Mouse (Mus musculus): ENCODE data around the gene Dab2. TPM values are rescaled to one million over a fixed set of nuclear protein-coding genes. Genes with fewer than 3 reads are reported as not detected.

The Dab2 gene
- polyA plus RNA-seq, 1 experiment from 2014 or later: 16.1 TPM

- Histone ChIP-seq H3K36me3 (ENCODE audit: control insufficient read depth, insufficient read depth, low read length) (no peaks in the 10 kb centered on the region), H3K9ac (ENCODE audit: low read length) (0 out of 2 replicates have a peak overlapping the region, but pooled peaks have one; percentile 13), H3K4me3 (ENCODE audit: low read depth, low read length) (no peak overlapping the region), H3K4me2 (replicated peaks; ENCODE audit: low read depth) (peak overlapping the region; percentile 31; the same call in 1 of the 2 replicates), H3K27me3 (ENCODE audit: control insufficient read depth, insufficient read depth, low read length) (no peaks in the 10 kb centered on the region), H3K4me1 (replicated peaks; ENCODE audit: control insufficient read depth, insufficient read depth) (no peaks in the 10 kb centered on the region), H3K9me3 (ENCODE audit: control insufficient read depth, low read length) (no peaks in the 10 kb centered on the region), H3K27ac (replicated peaks) (no peak overlapping the region)
- no peak for DNase-seq (ENCODE audit: low spot score)
- ATAC-seq (ENCODE audit: low FRiP score, low TSS enrichment): no peak
- WGBS: 10% methylated on average over 6 of the region's 6 CpGs
- TF ChIP-seq CTCF (IDR thresholded peaks at IDR 0.05; ENCODE audit: low read depth): no peak
- no peak for TF ChIP-seq EP300 (optimal IDR thresholded peaks at IDR 0.05)
These were observed 84.4 kb downstream of the Dab2 start for GRCm38 (mm10) chr15:6384027-6384426.

GRCm38 (mm10) chr15:6385241-6385640 is 85.7 kb downstream of the Dab2 start:
- Histone ChIP-seq H3K4me3 (ENCODE audit: low read depth, low read length) (no peak overlapping the region), H3K4me1 (replicated peaks; ENCODE audit: control insufficient read depth, insufficient read depth) (no peaks in the 10 kb centered on the region), H3K36me3 (ENCODE audit: control insufficient read depth, insufficient read depth, low read length) (no peaks in the 10 kb centered on the region), H3K9ac (ENCODE audit: low read length) (no peak overlapping the region), H3K4me2 (replicated peaks; ENCODE audit: low read depth) (no peak overlapping the region), H3K27me3 (ENCODE audit: control insufficient read depth, insufficient read depth, low read length) (no peaks in the 10 kb centered on the region), H3K9me3 (ENCODE audit: control insufficient read depth, low read length) (no peaks in the 10 kb centered on the region), H3K27ac (replicated peaks) (no peak overlapping the region)
- 44% methylated on average over 1 of the region's 1 CpGs for WGBS
- no peak for DNase-seq (ENCODE audit: low spot score)
- no peak for ATAC-seq (ENCODE audit: low FRiP score, low TSS enrichment)
- TF ChIP-seq EP300 (optimal IDR thresholded peaks at IDR 0.05) (no peak), CTCF (IDR thresholded peaks at IDR 0.05; ENCODE audit: low read depth) (no peak)

- peak overlapping the region; percentile 45; the same call in 1 of the 2 replicates for H3K27ac ChIP-seq (replicated peaks)
- peak overlapping the region; percentile 56 for H3K9ac ChIP-seq (ENCODE audit: low read length)
- H3K4me3 ChIP-seq (ENCODE audit: low read depth, low read length): peak overlapping the region; percentile 51
- H3K27me3 ChIP-seq (ENCODE audit: control insufficient read depth, insufficient read depth, low read length): no peaks in the 10 kb centered on the region
- ATAC-seq (ENCODE audit: low FRiP score, low TSS enrichment): peak; percentile 86
- H3K4me2 ChIP-seq (replicated peaks; ENCODE audit: low read depth): peak overlapping the region; percentile 65
- H3K4me1 ChIP-seq (replicated peaks; ENCODE audit: control insufficient read depth, insufficient read depth): no peaks in the 10 kb centered on the region
- no peaks in the 10 kb centered on the region for H3K9me3 ChIP-seq (ENCODE audit: control insufficient read depth, low read length)
- TF ChIP-seq CTCF (IDR thresholded peaks at IDR 0.05; ENCODE audit: low read depth) (peak; percentile 75), EP300 (optimal IDR thresholded peaks at IDR 0.05) (peak; percentile 26)
- DNase-seq (ENCODE audit: low spot score): peak; percentile 66
- no peaks in the 10 kb centered on the region for H3K36me3 ChIP-seq (ENCODE audit: control insufficient read depth, insufficient read depth, low read length)
- WGBS: 2% methylated on average over 49 of the region's 49 CpGs
These were observed 86.8 kb downstream of the Dab2 start for GRCm38 (mm10) chr15:6386159-6386951.

GRCm38 (mm10) chr15:6386961-6387728 is 87.6 kb downstream of the Dab2 start:
- H3K36me3 ChIP-seq (ENCODE audit: control insufficient read depth, insufficient read depth, low read length): no peaks in the 10 kb centered on the region
- peak overlapping the region; percentile 65 for H3K4me2 ChIP-seq (replicated peaks; ENCODE audit: low read depth)
- 0 out of 2 replicates have a peak overlapping the region, but pooled peaks have one; percentile 45 for H3K27ac ChIP-seq (replicated peaks)
- ATAC-seq (ENCODE audit: low FRiP score, low TSS enrichment): no peak
- WGBS: 9% methylated on average over 19 of the region's 19 CpGs
- no peak for DNase-seq (ENCODE audit: low spot score)
- peak overlapping the region; percentile 51 for H3K4me3 ChIP-seq (ENCODE audit: low read depth, low read length)
- peak overlapping the region; percentile 56 for H3K9ac ChIP-seq (ENCODE audit: low read length)
- TF ChIP-seq CTCF (IDR thresholded peaks at IDR 0.05; ENCODE audit: low read depth): no peak
- no peak for TF ChIP-seq EP300 (optimal IDR thresholded peaks at IDR 0.05)
- H3K9me3 ChIP-seq (ENCODE audit: control insufficient read depth, low read length): no peaks in the 10 kb centered on the region
- H3K4me1 ChIP-seq (replicated peaks; ENCODE audit: control insufficient read depth, insufficient read depth): no peaks in the 10 kb centered on the region
- no peaks in the 10 kb centered on the region for H3K27me3 ChIP-seq (ENCODE audit: control insufficient read depth, insufficient read depth, low read length)

- DNase-seq (ENCODE audit: low spot score): no peak
- peak overlapping the region; percentile 4; the same call in 1 of the 2 replicates for H3K27ac ChIP-seq (replicated peaks)
- no peaks in the 10 kb centered on the region for H3K9me3 ChIP-seq (ENCODE audit: control insufficient read depth, low read length)
- no peaks in the 10 kb centered on the region for H3K27me3 ChIP-seq (ENCODE audit: control insufficient read depth, insufficient read depth, low read length)
- no peak for TF ChIP-seq CTCF (IDR thresholded peaks at IDR 0.05; ENCODE audit: low read depth)
- no peak for TF ChIP-seq EP300 (optimal IDR thresholded peaks at IDR 0.05)
- H3K4me1 ChIP-seq (replicated peaks; ENCODE audit: control insufficient read depth, insufficient read depth): no peaks in the 10 kb centered on the region
- peak overlapping the region; percentile 56 for H3K9ac ChIP-seq (ENCODE audit: low read length)
- 10% methylated on average over 6 of the region's 6 CpGs for WGBS
- peak overlapping the region; percentile 65 for H3K4me2 ChIP-seq (replicated peaks; ENCODE audit: low read depth)
- H3K36me3 ChIP-seq (ENCODE audit: control insufficient read depth, insufficient read depth, low read length): no peaks in the 10 kb centered on the region
- no peak for ATAC-seq (ENCODE audit: low FRiP score, low TSS enrichment)
- peak overlapping the region; percentile 51 for H3K4me3 ChIP-seq (ENCODE audit: low read depth, low read length)
These were observed 88.1 kb downstream of the Dab2 start for GRCm38 (mm10) chr15:6387729-6388070.

All from stomach, postnatal 0 days (tissue).